Mouse (Mus musculus): Measurements from ENCODE around the gene Rrnad1.

- TF ChIP-seq MYOD1 (IDR thresholded peaks at IDR 0.05; ENCODE audit: control insufficient read depth, insufficient read length, low read depth) (no peak), CTCF (IDR thresholded peaks at IDR 0.05; ENCODE audit: control insufficient read depth, insufficient read depth, insufficient read length) (no peak), USF1 (IDR thresholded peaks at IDR 0.05; ENCODE audit: low read depth) (no peak), FOSL1 (IDR thresholded peaks at IDR 0.05; ENCODE audit: insufficient read depth, low read length, poor library complexity, severe bottlenecking) (no peak)
Measured at GRCm38 (mm10) chr3:87899266-87899665, 31.3 kb downstream of the Rrnad1 start.
